Mouse (Mus musculus) heart, embryonic 12.5 days (tissue): Measurements from ENCODE around the gene Ccdc92. TPM values are rescaled to one million over a fixed set of nuclear protein-coding genes. Genes with fewer than 3 reads are reported as not detected.

Experiments
- ATAC-seq: fragments of 200-750 bp; cut with Nextera tagmentation; 2 replicates; pipeline ENCODE4 v1.8.0; 2017; ENCODE audit warnings: moderate TSS enrichment, moderate library complexity; ENCODE audit not compliant: insufficient number of reproducible peaks, low FRiP score
- H3K27ac ChIP-seq: fragments of 300-500 bp; sonication (generic); 2 replicates; pipeline ENCODE4 v1.5.1; 2016; ENCODE audit warnings: mild to moderate bottlenecking, moderate library complexity; ENCODE audit not compliant: poor library complexity, severe bottlenecking
- H3K27me3 ChIP-seq: fragments of 300-500 bp; sonication (generic); replicated peaks from 2 replicates; pipeline ENCODE4 v1.6.1; 2016; ENCODE audit warnings: mild to moderate bottlenecking, moderate library complexity
- H3K36me3 ChIP-seq: fragments of 300-500 bp; sonication (generic); 2 replicates; pipeline ENCODE4 v1.6.1; 2016; ENCODE audit warnings: mild to moderate bottlenecking, moderate library complexity
- H3K4me1 ChIP-seq: fragments of 300-500 bp; sonication (generic); replicated peaks from 2 replicates; pipeline ENCODE4 v1.6.1; 2016; ENCODE audit warnings: mild to moderate bottlenecking
- H3K4me2 ChIP-seq: fragments of 300-500 bp; sonication (generic); 2 replicates; pipeline ENCODE4 v1.6.1; 2016; ENCODE audit warnings: mild to moderate bottlenecking, moderate library complexity
- H3K4me3 ChIP-seq: fragments of 300-500 bp; sonication (generic); 2 replicates; pipeline ENCODE4 v1.5.1; 2016; ENCODE audit warnings: mild to moderate bottlenecking
- H3K9ac ChIP-seq: fragments of 300-500 bp; sonication (generic); 2 replicates; pipeline ENCODE4 v1.6.1; 2016; ENCODE audit warnings: mild to moderate bottlenecking, moderate library complexity
- H3K9me3 ChIP-seq: fragments of 300-500 bp; sonication (generic); replicated peaks from 2 replicates; pipeline ENCODE4 v1.6.1; 2016; ENCODE audit warnings: mild to moderate bottlenecking, moderate library complexity
- WGBS: fragments of 180-500 bp; shearing (Covaris S2); methylation state at CpG from one replicate; pipeline ENCODE4 v1.1.7; 2016; 5-methylcytosine and 5-hydroxymethylcytosine counted together
- polyA plus RNA-seq: library from polyadenylated mRNA; unstranded; fragments of >200 nt; fragmentation: Nextera tagmentation; extraction: Ambion mirVana; gene quantifications from 2 replicates; pipeline ENCODE4 v1.2.1, GENCODE M21; 2016

Gene Ccdc92
- polyA plus RNA-seq, result 4.4 and 5.1 TPM in 2 replicates

DNA sequence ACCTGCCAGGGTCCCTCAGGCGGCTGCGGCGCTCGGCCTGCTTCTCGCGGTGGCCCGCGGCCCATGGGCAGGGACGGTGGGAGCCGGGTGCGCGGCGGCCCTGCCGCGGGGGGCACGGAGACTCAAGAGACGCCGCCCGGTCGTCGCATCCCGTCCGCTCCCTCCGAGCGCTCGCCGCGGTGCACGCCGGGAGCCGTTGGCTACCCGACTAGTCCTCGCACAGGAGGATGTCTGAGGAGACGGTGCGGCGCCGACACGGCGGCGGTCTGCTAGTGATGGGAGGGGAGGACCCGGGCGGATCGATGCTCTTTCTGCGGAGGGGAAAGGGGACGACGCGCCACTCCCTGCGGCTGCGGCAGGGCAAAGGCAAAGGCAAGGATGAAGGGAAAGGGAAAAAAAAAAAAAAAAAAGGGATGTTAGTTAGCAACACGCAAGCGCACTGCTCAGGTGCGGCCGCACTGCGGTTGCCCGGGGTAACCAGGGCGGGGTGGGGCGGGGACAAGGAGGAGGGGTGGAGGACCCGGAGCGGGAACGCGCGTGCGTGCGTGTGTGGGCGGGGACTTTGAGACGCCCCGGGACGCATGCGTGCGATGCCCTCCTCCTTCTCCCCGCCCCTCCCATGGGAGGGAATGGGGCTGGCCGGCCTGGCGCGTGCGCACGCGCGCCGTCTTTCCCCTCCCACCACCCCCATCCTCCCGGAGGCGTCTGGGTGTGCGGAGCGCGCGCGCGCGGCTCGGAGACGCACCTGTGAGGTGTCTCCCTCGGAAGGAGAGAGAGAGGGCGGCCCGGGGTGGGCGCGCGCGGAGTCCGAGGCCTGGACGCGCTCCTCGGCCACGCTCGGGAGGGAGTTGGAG, at the start of gene Ccdc92, which contains the start of gene Zfp664:
Gene Ccdc92 (minus strand): TSS at position 412 of the 854 bp plus-strand sequence.
Gene Zfp664 (plus strand): TSS at position 679 of the 854 bp plus-strand sequence.
- peak within 1 kb of the TSS; percentile 92 for H3K9ac ChIP-seq
- ATAC-seq, result peak; percentile 95
- H3K27ac ChIP-seq, result peak within 1 kb of the TSS; percentile 83
- peak within 1 kb of the TSS; percentile 97 for H3K4me3 ChIP-seq
- peak within 1 kb of the TSS; percentile 99 for H3K4me2 ChIP-seq
- peaks cover 16% of the 10 kb centered on the region for H3K4me1 ChIP-seq
- H3K27me3 ChIP-seq, result peaks cover 38% of the 10 kb centered on the region
- H3K36me3 ChIP-seq, result peaks cover 7% of the 10 kb centered on the region
- H3K9me3 ChIP-seq, result no peaks in the 10 kb centered on the region
- under 1% methylated on average over 80 of the region's 103 CpGs for WGBS

DNA sequence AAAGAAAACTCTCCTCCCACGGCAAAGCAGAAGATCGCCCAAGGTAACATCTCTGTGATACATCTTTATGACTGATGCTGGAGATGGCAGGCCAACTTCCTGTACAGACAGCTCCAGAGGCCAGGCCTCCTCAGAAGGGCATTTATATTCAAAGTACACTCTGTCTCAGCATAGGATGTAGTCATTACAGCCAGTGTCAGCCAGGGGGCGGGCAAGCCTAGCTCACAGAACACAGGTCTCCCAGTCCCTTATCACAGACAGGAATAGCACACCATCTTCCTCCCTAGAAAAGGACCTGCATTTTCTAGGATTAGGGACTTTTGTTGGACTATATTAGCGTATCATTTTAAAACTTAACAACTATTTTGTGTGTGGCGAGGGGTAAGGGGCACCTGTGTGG, 46.6 kb upstream of the Ccdc92 start:
- no peaks in the 10 kb centered on the region for H3K36me3 ChIP-seq
- ATAC-seq, result peak; percentile 64; the same call in 1 of the 2 replicates

DNA sequence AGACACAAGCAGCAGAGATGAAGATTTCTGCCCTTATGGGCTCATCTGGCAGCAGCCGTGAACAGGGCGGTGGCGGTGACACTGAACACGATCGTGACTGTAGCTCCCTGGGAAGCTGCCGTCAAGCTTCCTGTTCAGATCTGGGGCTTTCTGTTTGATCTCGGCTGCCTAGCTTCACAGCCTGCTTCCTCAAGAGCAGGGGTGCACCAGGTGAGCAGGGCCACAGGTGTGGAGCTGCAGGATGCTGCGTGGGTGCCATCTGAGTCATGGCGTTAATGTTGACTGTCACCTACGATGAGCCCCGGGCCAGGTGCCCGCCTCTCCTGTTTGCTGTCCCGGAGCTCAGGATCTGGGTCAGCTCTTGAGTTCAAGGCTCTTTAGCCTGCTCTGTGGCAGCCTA, 44.7 kb upstream of the Ccdc92 start:
- Histone ChIP-seq H3K27ac (no peak overlapping the region), H3K36me3 (no peaks in the 10 kb centered on the region), H3K4me1 (no peaks in the 10 kb centered on the region), H3K9ac (no peak overlapping the region), H3K4me3 (no peak overlapping the region), H3K4me2 (no peak overlapping the region), H3K9me3 (no peaks in the 10 kb centered on the region), H3K27me3 (no peaks in the 10 kb centered on the region; the same call in 1 of the 2 replicates)
- 69% methylated on average over 13 of the region's 13 CpGs for WGBS
- no peak for ATAC-seq

More for the DNA sequence above, 46.6 kb upstream of the Ccdc92 start:
- Histone ChIP-seq H3K27me3 (peaks cover 7% of the 10 kb centered on the region; the same call in 1 of the 2 replicates), H3K4me3 (no peak overlapping the region), H3K27ac (no peak overlapping the region), H3K9ac (no peak overlapping the region), H3K4me2 (no peak overlapping the region), H3K9me3 (no peaks in the 10 kb centered on the region), H3K4me1 (peaks cover 7% of the 10 kb centered on the region; the same call in 1 of the 2 replicates)
- 17% methylated on average over 5 of the region's 5 CpGs for WGBS

GRCm38 (mm10) chr5:124903852-124904251, 41.6 kb upstream of the Ccdc92 start:
- WGBS, result 68% methylated on average over 4 of the region's 4 CpGs
- H3K4me1 ChIP-seq, result peaks cover 6% of the 10 kb centered on the region
- H3K4me3 ChIP-seq, result no peak overlapping the region
- no peak overlapping the region for H3K27ac ChIP-seq
- no peaks in the 10 kb centered on the region for H3K27me3 ChIP-seq
- H3K36me3 ChIP-seq, result no peaks in the 10 kb centered on the region
- no peak for ATAC-seq
- no peak overlapping the region for H3K9ac ChIP-seq
- no peak overlapping the region for H3K4me2 ChIP-seq
- H3K9me3 ChIP-seq, result no peaks in the 10 kb centered on the region

GRCm38 (mm10) chr5:124902195-124902594, 40.0 kb upstream of the Ccdc92 start:
- no peaks in the 10 kb centered on the region for H3K36me3 ChIP-seq
- H3K27ac ChIP-seq, result no peak overlapping the region
- no peaks in the 10 kb centered on the region; the same call in 1 of the 2 replicates for H3K27me3 ChIP-seq
- H3K4me3 ChIP-seq, result no peak overlapping the region
- H3K4me1 ChIP-seq, result peaks cover 6% of the 10 kb centered on the region
- no peak overlapping the region for H3K9ac ChIP-seq
- no peak for ATAC-seq
- 81% methylated on average over 10 of the region's 10 CpGs for WGBS
- no peak overlapping the region for H3K4me2 ChIP-seq
- no peaks in the 10 kb centered on the region for H3K9me3 ChIP-seq

- Histone ChIP-seq H3K4me1 (peaks cover 6% of the 10 kb centered on the region), H3K27me3 (no peaks in the 10 kb centered on the region; the same call in 1 of the 2 replicates), H3K9ac (no peak overlapping the region), H3K4me3 (no peak overlapping the region), H3K36me3 (no peaks in the 10 kb centered on the region), H3K27ac (no peak overlapping the region), H3K9me3 (no peaks in the 10 kb centered on the region), H3K4me2 (no peak overlapping the region)
- WGBS, result 85% methylated on average over 6 of the region's 6 CpGs
- ATAC-seq, result no peak
These were observed 39.5 kb upstream of the Ccdc92 start for GRCm38 (mm10) chr5:124901675-124902074.

GRCm38 (mm10) chr5:124900738-124901490, 38.7 kb upstream of the Ccdc92 start:
- H3K4me1 ChIP-seq, result peaks cover 10% of the 10 kb centered on the region
- H3K27ac ChIP-seq, result no peak overlapping the region
- no peak overlapping the region for H3K4me2 ChIP-seq
- WGBS, result 65% methylated on average over 19 of the region's 19 CpGs
- no peak overlapping the region for H3K9ac ChIP-seq
- no peaks in the 10 kb centered on the region for H3K9me3 ChIP-seq
- no peaks in the 10 kb centered on the region; the same call in 1 of the 2 replicates for H3K27me3 ChIP-seq
- H3K4me3 ChIP-seq, result no peak overlapping the region
- no peak for ATAC-seq
- H3K36me3 ChIP-seq, result no peaks in the 10 kb centered on the region

- WGBS, result 28% methylated on average over 20 of the region's 20 CpGs
- ATAC-seq, result peak; percentile 52; the same call in 1 of the 2 replicates
These were observed 37.9 kb upstream of the Ccdc92 start for GRCm38 (mm10) chr5:124899945-124900631.

GRCm38 (mm10) chr5:124896135-124896534, 33.9 kb upstream of the Ccdc92 start:
- WGBS, result 52% methylated on average over 7 of the region's 8 CpGs
- Histone ChIP-seq H3K4me3 (no peak overlapping the region), H3K4me1 (peaks cover 23% of the 10 kb centered on the region), H3K27ac (no peak overlapping the region), H3K9me3 (no peaks in the 10 kb centered on the region), H3K4me2 (no peak overlapping the region), H3K9ac (no peak overlapping the region), H3K27me3 (no peaks in the 10 kb centered on the region; the same call in 1 of the 2 replicates), H3K36me3 (no peaks in the 10 kb centered on the region)
- no peak for ATAC-seq

More at GRCm38 (mm10) chr5:124899945-124900631, 37.9 kb upstream of the Ccdc92 start:
- H3K4me2 ChIP-seq, result peak overlapping the region; percentile 66
- no peaks in the 10 kb centered on the region for H3K36me3 ChIP-seq
- no peaks in the 10 kb centered on the region; the same call in 1 of the 2 replicates for H3K27me3 ChIP-seq
- H3K27ac ChIP-seq, result no peak overlapping the region
- peaks cover 12% of the 10 kb centered on the region for H3K4me1 ChIP-seq
- no peaks in the 10 kb centered on the region for H3K9me3 ChIP-seq
- no peak overlapping the region; the same call in 1 of the 2 replicates for H3K9ac ChIP-seq
- peak overlapping the region; percentile 32 for H3K4me3 ChIP-seq

- H3K36me3 ChIP-seq, result peaks cover 21% of the 10 kb centered on the region
- no peak; the same call in 1 of the 2 replicates for ATAC-seq
- no peak overlapping the region for H3K4me3 ChIP-seq
- no peaks in the 10 kb centered on the region for H3K27me3 ChIP-seq
- H3K4me1 ChIP-seq, result peaks cover 22% of the 10 kb centered on the region
- no peak overlapping the region for H3K4me2 ChIP-seq
- H3K9ac ChIP-seq, result no peak overlapping the region
- WGBS, result 62% methylated on average over 3 of the region's 3 CpGs
- H3K9me3 ChIP-seq, result no peaks in the 10 kb centered on the region
- no peak overlapping the region for H3K27ac ChIP-seq
These were observed 29.7 kb upstream of the Ccdc92 start for GRCm38 (mm10) chr5:124891921-124892370.
